Mouse (Mus musculus) urinary bladder, postnatal 4 days (tissue): ENCODE measurements around the gene Cyp39a1.

ENCODE experiments used
- DNase-seq, 2 experiments: peaks; one replicate each; pipeline ENCODE4 v3.0.0; 2021 to 2022; ENCODE audit warnings: low spot score in 2 of 2

The Cyp39a1 gene

DNA sequence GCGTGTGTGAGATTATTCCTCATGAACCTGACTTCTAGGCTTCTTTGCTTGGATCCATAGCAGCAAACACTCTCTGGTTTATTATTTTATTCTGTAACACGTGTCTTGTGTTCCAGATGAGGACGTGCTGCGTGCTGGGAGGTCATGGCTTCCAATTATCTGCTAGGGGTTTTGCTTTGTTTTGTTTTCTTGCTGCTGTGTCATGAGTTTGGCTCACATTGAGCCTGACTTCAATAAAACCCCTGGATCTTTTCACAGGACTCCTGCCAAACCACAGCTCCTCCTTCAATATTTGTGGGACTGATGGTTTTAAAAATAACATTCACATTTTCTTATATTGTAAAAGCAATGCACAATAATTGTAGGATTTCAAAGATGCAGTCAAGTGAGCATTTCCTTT lies 117.3 kb downstream of the Cyp39a1 start:
- DNase-seq: peak in 1 of 2 experiments; percentile 18

DNA sequence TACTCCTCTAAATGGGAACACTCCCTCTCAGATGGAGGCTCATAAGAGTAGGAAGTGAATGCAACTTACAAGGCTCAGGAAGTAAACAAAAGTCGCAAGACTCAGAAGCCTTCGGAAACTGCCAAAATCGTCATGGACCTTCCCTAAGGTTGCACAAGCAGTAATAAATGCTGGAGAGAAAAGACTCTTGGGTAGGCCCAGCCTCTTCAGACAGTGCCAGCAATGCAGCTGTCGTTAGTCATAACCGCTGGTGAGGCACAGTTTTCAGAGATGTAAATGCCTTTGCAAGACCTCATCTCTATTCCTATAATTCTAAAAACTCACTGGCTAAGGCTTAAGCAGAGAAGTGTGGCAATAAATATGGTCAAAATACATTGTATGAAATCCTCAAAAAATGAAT lies 121.0 kb downstream of the Cyp39a1 start:
- no peak for DNase-seq

DNA sequence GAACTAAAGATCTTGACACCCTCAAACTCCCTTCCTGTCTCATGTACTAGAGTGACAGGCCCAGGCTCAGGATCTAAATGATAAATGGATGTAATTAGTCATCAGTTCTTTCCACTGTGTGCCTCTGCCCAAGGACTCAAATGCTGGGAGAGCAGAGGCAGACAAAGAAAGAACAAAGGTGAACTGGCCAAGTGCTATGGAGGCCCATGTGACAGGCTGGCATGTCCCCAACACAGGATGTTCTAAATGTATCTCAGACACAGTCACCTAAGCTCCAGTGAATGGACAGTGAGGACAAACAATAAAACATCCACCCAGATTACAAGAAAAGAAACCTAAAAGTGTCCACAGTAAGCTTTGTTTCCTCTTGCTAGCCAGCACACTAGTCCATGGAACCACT lies 122.2 kb downstream of the Cyp39a1 start:
- no peak for DNase-seq

DNA sequence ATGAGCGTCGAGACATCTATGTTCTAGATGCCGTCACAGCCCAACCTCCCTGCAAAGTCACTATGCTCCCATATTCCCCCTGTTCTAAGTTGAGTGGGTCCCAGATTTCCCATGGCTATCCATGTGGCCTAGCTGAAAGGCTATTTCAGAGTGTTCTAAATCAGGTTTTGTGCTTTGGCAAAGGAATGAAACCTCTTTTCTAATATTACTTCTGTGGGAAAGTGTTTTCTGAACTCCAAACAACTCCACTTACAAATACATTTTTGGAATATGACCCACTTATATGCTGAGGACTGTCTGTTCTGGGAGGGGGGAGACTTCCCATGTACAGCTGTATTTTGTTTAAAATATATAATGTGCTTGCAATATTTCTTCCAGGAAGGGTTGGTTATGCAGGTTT lies 124.5 kb downstream of the Cyp39a1 start:
- no peak for DNase-seq

DNA sequence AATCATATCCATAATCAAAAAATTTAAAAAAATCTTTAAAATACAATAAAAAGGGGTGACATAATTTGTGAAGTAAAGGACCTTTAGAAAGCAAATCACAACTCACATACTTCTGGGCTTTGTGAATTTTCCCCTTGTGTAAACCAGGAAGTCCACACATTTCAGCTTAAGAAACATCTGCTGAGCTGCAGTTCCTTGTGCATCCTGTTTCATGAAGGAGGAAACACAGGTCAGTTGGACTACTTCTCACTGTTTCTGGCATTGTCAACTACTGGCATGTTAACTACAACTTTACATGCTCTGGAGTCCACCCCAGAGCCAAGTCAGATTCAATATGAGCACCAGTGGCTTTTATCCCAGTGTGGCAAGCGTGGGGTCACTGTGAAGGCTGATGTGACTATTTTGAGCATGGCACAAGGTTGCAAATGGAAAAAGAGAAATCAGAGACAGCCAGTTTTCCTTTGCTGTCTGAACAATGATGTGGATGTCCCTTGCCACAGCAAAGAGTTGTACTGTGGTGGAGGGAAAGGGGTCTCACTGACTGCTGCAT lies 127.6 kb downstream of the Cyp39a1 start:
- DNase-seq: no peak
